Mouse (Mus musculus) heart, postnatal 14 days (tissue): Measurements from ENCODE around the gene Zfp36. TPM values are rescaled to one million over a fixed set of nuclear protein-coding genes. Genes with fewer than 3 reads are reported as not detected.

Source experiments
- DNase-seq, 2 experiments: peaks; one replicate each; pipeline ENCODE4 v3.0.0; 2021 to 2022
- intact Hi-C: fragments of 180-260 bp; cut with DNase I; formaldehyde crosslinking; loops from one replicate; pipeline ENCODE4 v1.15.1; 2025
- total RNA-seq, 2 experiments: library from RNA; stranded (reverse); gene quantifications; 2 replicates each; pipeline ENCODE4 v1.2.3; 2021

Zfp36 gene
- total RNA-seq, 2 experiments from 2014 or later = 25.7 to 27.6 TPM

DNA sequence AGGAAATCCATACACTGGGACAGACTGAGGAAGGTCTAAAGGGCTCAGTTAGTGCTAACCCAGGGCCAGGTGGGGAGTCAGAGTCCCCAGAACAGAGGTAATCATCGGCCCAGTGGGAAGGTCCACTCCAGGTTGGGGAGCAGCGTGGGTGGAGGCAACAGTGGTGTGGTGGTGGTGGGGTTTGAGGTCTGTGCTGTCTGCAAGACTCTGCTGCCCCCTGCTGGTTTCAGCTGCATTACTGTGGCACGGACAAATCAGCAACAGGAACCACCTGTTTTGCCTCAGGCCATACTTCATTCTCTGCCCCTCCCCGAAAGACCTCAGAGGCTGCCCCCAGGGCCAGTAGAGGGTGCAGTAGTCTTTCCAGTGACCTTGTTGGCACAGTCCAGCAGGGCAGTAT, 6.4 kb upstream of the Zfp36 start:
- intact Hi-C loops = loop anchor here (1.0 kb wide), 1 partner anchor 13 kb away; no protein-coding TSS in a partner anchor
- DNase-seq = peak; percentile 90 to 91

DNA sequence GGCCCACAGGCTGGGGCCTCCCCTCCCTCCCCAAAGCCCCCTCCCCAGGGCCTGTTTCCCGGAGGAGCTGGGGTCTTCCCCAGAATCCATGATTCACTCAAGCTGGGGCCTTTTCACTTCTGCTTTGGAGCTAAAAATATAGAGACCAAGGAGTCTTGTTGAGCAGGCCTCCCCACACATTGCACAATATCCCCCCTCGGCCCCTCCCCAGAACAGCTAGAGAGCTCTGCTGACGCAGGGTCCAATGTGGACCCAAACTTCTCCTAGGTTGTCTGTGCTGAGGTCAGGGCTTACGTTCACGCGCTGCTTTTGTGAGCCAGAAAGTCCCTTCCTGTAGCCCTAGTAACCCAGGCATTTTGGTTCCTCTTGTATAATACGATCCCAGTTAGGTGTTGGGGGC, 6.0 kb upstream of the Zfp36 start:
- DNase-seq = peak in 1 of 2 experiments; percentile 50
- intact Hi-C loops = loop anchor here (1.0 kb wide), 1 partner anchor 13 kb away; no protein-coding TSS in a partner anchor

DNA sequence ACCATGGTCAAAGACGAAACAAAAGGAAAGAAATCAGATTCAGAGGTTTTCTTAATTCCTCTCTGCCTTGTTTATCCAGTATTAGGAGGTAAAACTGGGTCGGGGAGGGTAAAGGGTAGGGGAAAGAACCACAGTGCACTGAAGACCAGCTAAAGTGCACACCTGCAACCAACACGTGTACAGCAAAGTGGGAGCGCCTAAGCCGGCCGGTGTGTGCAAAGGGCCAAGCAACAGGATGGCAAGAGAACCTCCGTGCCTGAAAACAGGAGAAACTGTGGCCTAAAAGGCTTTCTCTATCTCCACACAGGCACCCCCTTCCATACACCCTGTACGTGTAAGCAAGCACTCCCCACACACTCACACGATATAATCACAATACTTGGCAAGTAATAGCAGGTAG, 5.1 kb upstream of the Zfp36 start:
- intact Hi-C loops = no loop called here
- DNase-seq = no peak

DNA sequence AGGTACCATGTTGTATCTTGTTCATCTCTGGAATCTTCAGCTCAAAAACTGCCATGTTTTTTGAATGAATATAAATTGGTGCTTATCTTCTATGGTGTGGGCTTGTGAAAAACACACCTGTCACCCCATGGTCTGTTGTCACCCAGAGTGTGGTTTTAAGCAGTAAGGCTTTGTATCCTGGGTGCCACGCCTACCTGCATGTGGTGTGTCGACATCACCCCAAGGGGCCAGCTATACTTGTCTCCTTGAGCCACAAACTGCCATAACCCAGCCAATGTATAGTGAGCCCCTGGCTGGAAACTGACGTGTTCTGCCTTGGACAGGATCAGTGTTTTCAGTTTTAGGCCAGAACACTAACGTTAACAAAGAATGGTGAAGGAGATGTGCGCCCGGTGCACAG, 4.1 kb upstream of the Zfp36 start:
- intact Hi-C loops = no loop called here
- DNase-seq = no peak

DNA sequence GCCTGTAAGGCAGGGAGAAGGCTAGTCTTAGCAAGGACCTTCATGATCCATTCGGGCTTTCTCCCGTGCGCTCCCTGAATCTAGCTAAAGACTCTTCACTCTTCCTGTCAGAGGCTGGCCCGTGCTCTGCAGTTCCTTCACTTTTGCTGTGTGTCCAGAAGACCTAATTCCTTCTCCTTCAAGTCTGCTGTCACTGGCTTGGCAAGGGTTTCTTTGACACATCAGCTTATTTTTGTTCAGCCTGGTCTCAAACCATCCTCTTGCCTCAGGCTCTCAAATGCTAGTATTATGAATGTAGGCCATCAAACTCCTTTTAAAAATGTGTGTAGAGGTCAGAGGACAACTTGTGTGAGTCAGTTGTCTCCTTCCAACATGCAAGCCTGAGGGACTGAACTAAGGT, 3.6 kb upstream of the Zfp36 start:
- intact Hi-C loops = no loop called here
- no peak for DNase-seq

DNA sequence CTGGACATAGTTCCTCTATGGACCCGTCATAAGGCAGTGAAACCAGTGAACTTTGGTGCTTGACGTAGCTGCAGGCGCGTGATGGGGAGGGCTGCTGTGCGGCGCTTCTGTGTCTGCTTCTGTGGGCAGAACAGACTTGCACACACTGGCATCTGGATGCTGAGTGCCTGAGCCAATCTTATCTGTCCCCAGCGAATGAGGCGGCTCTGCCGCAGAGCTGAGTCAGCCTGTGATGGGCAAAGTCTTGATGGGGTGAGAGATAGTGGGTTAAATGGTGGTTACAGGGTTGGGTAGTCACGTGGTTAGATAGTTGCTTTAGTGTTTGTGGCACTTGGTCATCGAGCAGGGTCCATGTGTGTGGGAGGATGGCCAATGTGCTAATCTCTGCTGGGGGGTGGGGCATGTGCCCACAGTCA, 2.9 kb upstream of the Zfp36 start:
- DNase-seq = peak in 1 of 2 experiments; percentile 53
- intact Hi-C loops = no loop called here

DNA sequence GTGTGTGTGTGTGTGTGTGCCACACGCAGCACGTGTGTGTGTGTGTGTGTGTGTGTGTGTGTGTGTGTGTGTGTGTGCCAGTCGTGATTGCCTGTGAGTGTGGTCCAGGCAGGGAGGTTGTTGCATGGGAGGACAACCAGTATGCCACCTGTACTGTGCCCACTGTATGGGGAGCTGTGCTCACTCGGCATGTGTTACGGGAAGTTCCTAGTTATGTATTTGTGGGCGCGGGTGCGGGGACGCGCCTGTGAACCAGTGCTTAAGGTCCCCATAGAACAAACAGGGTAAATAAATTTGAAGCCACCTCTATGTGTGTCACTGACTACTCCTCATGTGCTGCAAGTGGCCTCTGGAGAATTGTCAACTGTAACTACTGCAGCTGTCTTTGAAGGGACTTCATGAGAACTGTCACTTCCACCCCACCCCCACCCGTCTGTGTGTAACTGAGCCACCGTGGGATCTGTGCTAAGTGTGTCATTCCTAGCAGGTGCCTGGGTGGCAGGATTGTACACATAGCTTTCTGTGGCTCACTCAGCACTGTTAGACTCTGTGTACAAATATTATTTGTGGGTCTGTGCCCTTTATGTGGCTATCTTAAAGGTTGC, 2.4 kb upstream of the Zfp36 start:
- intact Hi-C loops = no loop called here
- no peak for DNase-seq

DNA sequence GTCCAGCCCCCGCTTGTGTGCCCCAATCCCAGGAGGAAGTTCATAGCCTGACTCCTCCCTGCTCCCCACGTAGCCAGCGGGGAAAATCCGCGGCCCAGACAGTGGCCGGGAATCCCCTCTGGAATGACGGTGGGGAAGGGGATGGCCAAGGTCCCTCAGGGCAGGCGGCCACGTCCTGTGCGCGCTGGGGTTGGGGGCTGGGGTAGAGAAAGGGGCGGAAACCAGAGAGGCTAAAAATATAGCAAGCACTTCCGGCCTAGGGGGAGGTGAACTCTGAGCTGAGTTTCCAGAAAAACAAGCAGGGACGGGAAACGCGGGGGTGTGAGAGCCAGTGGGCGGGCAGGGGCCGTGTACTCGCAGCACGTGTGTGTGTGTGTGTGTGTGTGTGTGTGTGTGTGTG, 1.9 kb upstream of the Zfp36 start:
- intact Hi-C loops = no loop called here
- DNase-seq = peak; percentile 86 to 89

DNA sequence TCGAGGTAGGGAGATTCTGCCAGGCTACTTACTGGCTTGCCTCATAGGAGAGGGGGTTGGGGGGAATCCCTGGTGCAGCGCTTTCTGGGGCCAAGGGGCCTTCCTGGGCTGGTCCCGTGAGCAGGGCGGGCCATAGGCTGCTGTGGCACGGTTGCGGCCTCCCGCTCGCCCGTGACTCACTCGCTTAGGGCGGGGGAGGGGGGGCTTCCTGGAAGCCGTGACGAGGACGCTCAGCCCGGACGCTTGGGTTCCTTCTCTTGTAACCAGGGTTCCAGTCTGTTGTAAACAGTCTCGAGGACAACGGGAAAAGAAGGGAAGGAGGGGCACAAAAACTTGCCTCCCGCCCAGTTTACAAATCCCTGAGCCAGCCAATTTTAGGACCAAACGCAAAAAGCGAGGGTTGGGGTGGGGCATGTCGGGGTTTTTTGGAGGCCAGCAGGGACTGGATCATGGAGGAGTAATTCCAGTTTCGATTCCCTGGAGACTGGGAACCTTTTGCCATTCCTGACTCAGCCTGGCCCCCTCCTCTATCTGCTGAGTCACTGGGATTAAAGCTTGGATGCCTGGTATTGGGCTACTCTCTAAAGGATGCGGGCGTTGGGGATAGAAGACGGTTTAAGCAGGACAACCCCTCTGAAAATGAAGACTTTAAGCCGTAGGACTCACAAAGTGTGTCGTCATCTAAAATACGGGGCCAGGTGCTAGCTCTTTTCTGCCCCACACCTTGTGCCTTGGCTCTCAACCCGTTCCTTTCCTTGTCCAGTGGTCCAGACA, 1.2 kb upstream of the Zfp36 start:
- DNase-seq = peak; percentile 85
- intact Hi-C loops = no loop called here

DNA sequence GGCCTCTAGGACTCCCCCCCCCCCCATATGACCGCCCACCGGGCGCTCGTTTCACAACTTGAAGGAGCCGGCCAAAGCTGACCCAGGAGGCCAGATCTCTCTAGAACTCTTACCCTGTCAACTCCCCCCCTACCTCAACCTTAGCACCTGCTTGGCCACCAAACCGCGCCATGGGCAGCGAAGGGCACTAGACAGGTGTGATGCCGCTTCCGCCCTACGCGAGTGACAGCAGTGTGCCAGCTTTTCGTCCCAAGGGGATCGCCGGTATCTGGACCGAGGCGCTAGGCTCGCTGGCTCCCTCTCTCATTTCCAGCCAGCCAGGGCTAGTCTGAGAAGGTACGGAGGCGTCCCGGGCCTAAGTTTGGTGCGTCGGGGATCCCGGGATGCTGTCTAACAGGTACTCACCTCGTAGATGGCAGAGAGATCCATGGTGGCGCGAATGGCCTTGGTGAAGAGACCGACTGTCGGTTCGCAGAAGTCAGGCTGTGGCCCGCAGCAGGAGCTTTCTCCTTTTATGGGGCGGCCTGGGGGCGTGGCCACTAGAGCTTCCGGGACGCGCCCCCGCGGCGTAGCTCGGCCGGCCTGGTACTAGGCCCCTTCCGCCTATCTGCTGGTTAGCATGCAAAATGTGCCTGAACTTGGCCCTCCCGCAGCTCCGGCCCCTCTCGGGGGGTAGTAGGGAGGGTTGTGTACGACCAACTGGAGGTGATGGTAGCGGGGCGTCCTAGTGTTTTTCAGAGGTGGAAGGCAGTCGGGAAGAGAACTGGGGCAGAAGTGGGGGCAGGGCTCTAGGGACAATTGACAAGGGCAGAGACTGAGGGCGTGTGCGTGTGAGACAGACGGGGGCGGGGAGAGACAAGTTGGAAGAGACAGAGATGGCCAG, 1.0 kb downstream of the Zfp36 start:
- DNase-seq = peak; percentile 98
- intact Hi-C loops = no loop called here

DNA sequence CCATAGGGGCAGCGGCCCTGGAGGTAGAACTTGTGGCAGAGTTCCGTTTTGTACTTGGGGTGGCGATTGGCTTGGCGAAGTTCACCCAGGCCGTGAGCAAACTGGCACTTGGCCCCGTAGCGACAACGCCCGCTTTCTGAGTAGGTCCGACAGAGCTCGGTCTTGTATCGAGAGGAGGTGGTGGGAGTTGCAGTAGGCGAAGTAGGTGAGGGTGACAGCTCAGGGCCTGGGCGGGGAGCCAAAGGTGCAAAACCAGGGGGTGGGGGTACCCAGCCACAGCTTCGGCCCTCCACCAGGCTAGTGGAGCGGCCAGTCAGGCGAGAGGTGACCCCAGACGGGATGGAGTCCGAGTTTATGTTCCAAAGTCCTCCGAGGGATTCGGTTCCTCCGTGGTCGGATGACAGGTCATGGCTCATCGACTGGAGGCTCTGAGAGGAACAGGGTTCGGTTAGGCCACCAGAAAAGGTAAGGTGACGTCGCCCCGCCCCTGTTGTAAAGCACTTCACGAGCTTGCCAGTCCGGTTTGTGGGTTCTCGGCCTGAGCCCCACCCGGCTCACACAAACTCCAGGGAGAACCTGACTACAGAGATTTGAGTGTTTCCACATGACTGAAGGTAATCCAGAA, 1.9 kb downstream of the Zfp36 start:
- intact Hi-C loops = no loop called here
- peak; percentile 67 to 71 for DNase-seq

DNA sequence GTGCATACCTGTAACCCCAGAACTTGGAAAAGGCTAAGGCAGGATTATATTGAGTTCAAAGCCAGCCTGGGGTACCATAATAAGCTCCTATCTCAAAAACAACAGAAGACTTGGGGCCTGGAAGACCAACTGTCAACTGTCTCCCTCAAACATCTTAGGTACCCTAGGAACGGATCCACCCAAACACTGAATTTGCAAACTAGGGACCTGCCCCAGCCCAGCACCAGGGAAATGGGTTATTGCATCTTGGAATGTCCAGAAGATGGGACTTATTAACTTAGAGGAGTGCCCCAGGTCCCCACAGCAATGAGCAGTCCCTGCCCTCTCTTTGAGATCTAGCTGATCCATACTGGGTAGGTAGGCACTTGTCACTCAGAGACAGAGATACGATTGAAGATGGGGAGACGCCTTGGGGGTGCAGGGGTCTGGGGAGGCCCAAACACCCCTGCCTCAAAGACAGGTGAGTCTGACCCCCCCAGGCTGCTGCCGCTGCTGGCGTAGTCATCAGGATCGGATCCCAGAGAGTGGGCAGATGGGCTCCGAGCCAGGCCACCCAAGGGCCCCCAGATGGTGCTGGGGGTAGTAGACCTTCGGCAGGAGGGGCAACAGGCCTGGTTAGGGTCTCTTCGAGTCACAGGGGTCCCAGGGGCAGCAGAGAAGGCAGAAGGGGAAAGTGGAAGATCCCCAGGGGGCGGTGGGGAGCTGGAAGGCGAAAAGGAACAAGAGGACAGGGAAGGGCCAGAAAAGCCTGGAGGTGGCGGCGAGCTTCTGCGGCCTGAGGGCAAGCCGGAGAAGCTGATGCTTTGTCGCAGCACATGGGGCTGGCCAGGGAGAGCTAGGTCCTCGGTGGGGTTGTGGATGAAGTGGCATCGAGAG, 2.6 kb downstream of the Zfp36 start:
- intact Hi-C loops = no loop called here
- peak in 1 of 2 experiments; percentile 51 for DNase-seq

DNA sequence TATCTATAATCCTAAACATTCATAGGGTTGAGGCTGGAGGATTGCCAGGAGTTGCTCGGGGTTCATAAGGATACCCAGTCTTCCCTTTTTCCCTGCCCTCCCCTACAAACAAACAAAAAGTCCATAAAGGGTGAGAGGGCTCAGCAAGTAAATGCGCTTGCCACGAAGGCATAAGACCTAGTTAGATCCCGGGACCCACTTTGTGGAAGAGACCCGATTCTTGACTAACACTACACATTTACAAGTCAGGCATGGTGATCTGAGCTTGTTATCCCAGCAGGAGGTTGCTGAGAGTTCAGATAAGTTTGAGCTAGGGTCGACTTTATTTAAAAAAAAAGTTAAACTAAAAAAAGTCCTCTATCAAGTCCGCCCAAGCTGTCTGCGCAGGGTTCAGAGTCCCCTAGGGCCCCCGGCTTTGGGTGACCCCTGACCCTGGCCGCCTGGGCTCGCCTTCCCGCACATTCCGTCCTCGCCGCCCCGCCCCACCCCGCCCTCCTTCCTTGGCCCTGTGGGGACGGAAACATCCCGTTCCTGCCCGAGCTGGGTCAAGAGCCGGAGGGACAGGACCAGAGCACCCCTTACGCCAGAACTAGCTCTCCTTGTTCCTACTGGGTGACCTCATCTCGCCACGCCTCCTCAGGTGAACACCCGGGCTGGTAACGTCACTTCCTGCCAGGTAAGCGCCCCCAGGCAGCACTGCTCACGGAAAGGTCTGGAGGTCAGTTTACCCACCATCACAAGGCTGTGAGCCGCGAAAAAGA, 3.9 kb downstream of the Zfp36 start:
- intact Hi-C loops = no loop called here
- DNase-seq = peak; percentile 86 to 89

DNA sequence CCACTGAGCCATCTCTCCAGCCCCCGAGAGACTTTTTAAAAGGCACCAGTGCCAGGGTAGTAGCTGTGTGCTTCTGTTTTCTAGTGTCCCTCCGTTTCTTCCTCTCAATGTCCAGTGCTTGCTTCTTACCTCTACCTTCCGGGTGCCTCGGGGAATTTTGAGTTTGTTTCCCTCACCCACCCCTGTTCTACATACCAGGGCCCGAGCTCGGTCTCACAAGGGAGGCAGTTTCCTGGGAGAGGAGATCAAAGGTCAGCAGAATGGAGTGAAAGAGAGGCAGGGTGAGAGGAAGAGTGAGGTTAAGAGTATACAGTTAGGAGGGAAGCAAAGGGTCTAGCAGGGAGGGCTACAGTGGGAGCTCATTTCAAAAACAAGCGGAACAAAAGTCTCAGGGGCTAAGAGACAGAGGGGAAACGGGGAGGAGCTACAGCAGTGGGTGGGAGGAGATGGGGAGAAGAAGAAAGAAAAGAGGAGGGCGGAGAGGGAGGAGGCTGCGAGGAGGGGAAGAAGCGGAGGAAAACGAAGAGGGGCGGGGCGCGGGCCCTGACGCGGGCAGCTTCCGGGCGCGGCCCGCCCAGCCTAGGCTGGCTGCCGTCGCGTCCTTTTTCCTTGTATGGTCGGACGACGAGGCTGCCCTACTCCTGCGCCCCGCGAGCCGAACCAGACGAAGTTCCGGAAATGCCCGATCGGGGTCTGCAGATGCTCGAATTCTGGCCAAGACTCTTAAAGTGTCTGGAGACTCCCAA, 4.7 kb downstream of the Zfp36 start:
- DNase-seq = peak; percentile 93 to 96
- intact Hi-C loops = no loop called here

DNA sequence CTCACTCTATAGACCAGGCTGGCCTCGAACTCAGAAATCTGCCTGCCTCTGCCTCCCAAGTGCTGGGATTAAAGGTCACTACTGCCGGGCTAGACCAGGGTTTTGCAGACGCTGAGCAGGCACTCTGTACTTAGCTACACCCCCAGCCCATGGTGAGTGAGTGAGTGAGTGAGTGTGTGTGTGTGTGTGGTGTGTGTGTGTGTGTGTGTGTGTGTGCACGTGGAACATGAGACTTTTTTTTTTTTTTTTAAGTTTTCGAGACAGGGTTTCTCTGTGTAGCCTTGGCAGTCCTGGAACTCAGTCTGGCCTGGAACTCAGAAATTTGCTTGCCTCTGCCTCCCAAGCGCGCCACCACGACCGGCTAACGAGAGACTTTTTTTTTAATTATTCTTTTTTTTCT, 5.4 kb downstream of the Zfp36 start:
- DNase-seq = no peak
- intact Hi-C loops = no loop called here

DNA sequence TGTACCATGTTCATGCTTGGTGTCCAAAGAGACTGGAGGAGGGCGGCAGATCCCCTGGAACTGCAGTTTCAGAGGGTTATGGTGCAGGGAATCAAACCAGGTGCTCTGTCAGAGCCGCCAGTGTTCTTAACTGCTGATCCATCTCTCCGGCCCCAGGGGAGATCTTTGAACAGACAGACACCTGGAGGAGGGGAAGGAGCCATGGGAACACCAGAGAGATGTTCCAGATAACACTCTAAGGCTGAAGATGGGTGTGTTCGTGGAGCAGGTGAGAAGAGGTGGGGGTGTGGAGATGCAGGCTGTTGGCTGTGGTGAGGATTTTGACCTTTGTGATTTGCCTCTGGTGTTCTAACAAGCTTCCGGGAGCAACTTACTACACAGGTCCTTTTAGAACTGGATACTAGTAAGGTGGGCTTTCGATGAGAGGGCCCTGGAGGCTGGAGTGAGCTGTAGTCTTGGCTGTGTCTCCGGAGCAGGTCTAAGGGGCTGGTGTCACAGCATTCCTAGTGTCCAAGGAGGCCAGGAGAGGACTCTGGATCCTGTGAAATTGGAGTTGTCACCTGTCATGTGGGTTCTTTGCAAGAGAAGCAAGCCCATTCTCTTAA, 6.1 kb downstream of the Zfp36 start:
- intact Hi-C loops = loop anchor here (1.0 kb wide), 1 partner anchor 12 kb away; no protein-coding TSS in a partner anchor
- DNase-seq = no peak

DNA sequence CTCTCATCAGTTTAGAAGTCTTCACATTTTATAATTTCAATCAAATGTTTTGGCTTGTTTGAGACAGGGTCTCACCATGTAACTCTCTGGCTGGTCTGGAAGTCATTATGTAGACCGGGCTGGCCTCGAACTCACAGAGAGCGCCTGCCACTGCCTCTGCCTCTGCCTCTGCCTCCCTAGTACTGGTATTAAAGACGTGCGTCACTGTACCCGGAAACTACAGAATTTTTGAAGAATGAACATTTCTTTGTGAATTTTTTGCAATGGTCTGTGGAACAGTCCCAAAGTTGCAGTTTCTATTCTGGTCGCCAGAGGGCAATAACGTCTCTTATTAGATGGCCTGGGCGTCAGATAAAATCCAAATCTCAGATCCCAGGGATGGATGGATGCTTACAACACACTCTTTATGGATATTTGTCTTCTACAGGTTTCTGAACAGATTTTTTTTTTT, 6.9 kb downstream of the Zfp36 start:
- intact Hi-C loops = loop anchor here (1.0 kb wide), 1 partner anchor 13 kb away; no protein-coding TSS in a partner anchor
- DNase-seq = peak; percentile 76 to 88
